Mouse (Mus musculus): Measurements from ENCODE around the gene Nexn.

Gene Nexn

DNA sequence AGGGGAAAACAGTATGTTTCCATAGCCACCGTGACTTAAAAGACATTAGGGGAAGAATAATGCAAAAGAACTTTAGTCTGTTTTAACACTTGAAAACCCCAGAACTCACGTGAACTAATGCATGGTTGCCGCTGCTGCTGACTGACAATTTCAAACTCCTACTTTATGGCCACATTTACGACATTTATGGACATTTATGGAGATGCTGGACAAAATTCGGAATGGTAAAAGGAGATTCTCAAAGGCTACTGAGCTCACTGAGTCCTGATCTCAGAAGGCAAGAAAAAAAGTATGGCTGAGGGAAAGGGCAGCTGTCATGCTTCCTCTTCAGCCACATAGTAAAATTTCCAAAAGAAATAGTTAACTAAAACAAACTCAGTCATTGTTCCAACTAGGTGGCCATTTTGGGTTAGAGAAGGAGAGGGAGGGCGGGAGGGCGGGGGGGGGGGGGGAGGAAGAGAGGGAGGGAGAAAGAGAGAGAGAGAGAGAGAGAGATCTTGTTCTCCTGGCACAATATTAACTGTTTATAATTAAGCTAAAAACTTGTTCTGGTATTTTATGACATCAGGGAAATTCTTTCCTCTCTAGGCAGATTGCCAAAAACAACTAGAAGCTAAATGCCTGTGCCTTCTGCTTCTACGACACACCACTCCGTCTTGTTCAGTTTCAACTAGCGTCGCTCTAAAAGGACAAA, 73.8 kb downstream of the Nexn start:
- DNase-seq, result no peak

DNA sequence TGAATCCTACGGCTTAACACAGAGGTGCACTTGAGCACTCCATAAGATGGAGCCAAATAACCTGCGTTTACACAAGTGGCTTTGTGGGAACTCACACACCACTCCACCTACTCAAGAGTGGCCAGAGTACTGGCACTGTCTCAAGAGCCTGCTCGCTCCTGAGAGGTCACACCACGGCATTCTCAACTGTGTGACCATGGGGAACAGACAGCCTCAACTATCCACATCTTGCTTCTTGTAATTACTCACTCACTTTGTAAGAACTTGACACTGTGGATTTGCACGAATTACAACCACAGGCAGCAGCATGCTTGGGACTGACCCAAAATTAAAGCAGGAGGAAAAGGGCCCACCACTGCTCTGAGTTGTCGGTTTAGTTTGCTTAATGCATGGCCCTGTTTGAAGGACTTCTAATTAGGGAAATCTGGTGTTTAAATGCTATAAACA, 74.3 kb downstream of the Nexn start:
- DNase-seq, result no peak

GRCm38 (mm10) chr3:152190679-152191477, 75.3 kb downstream of the Nexn start:
- no peak for DNase-seq

DNA sequence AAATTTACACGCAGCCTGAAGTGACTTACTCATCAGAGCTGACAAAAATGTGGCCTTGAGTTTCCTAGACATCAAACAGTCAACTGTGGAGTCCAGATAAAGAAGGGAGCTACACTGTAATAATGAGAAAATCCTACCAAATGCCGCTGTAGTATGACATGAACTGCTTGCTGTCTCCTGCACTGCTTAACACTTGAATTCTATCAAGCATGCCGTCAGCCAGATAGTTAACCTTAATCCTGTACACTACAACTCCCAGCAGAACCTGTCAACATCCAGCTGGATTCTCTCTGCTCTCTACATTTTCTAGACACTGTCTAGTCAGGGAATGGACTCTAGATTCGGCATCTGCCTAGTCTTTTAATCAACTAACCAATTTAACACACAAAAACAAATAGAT, 76.8 kb downstream of the Nexn start:
- DNase-seq, result no peak
